ENCODE assay signal across 19 mouse cellular contexts in the genomic region with DNA sequence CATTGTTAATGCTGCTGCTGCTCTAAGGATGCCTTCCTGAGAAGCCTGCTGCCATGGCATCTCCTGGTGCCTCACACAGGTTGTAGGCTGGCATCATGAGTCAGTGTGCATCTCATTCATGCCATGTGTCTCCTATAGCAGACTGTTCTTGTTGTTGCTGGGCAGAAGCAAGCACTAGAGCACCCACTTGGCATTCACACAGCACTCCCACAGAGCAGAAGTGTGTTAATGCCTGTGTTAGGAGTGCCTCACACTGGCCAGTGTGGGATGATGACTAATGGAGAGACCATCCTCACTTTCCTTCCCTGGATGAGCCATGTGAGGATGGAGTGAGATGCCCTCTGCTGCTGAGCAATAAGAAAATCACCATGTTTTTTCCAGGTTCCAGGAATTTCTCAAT.
A peak's percentile ranks its signal among the peaks of the same experiment; 100 is the strongest.
DNase-seq lines count a peak whose midpoint lies in the region; ATAC-seq and TF ChIP-seq lines count a peak whose summit lies in the region.
"Had no signal": no experiment of that assay in that cellular context is flagged by ENCODE, and none has a peak within 500 bp of the region (broad histone marks: within the 10 kb centered on the region; RNA-seq: fewer than 3 reads in every experiment).

No protein-coding gene starts in this region.

- H3K4me2 ChIP-seq in forebrain, postnatal 0 days (ENCODE audit: low read depth): no peak overlapping the region
- no peak overlapping the region for H3K4me2 ChIP-seq in forebrain, embryonic 14.5 days (ENCODE audit: low read length)
- no peak overlapping the region for H3K4me2 ChIP-seq in midbrain, postnatal 0 days (ENCODE audit: low read depth, low read length, poor library complexity, severe bottlenecking)
- H3K4me2 ChIP-seq in midbrain, embryonic 16.5 days (ENCODE audit: low read length): no peak overlapping the region
- H3K4me2 ChIP-seq in liver, embryonic 12.5 days: no peak overlapping the region
- H3K4me2 ChIP-seq: embryonic facial prominence, embryonic 15.5 days; forebrain, embryonic 13.5 days; heart, embryonic 11.5 days; midbrain, embryonic 15.5 days; neural tube, embryonic 12.5 days had no signal

- no peak overlapping the region for H3K4me3 ChIP-seq in forebrain, postnatal 0 days (ENCODE audit: low read depth, low read length)
- no peak overlapping the region for H3K4me3 ChIP-seq in forebrain, embryonic 14.5 days (ENCODE audit: low read depth, low read length)
- H3K4me3 ChIP-seq in midbrain, postnatal 0 days (ENCODE audit: low read depth, low read length): no peak overlapping the region
- no peak overlapping the region for H3K4me3 ChIP-seq in midbrain, embryonic 16.5 days (ENCODE audit: low read depth, low read length)
- H3K4me3 ChIP-seq in liver, embryonic 12.5 days: no peak overlapping the region
- H3K4me3 ChIP-seq: embryonic facial prominence, embryonic 15.5 days; forebrain, embryonic 13.5 days; midbrain, embryonic 15.5 days; neural tube, embryonic 12.5 days had no signal

- H3K9ac ChIP-seq in forebrain, postnatal 0 days: no peak overlapping the region
- H3K9ac ChIP-seq in forebrain, embryonic 14.5 days (ENCODE audit: low read length): no peak overlapping the region
- H3K9ac ChIP-seq in midbrain, postnatal 0 days (replicated peaks; ENCODE audit: low read length, poor library complexity, severe bottlenecking): no peak overlapping the region
- H3K9ac ChIP-seq in midbrain, embryonic 16.5 days (ENCODE audit: low read depth, low read length): no peak overlapping the region
- H3K9ac ChIP-seq in liver, embryonic 12.5 days: no peak overlapping the region
- H3K9ac ChIP-seq: embryonic facial prominence, embryonic 15.5 days; forebrain, embryonic 13.5 days; midbrain, embryonic 15.5 days; neural tube, embryonic 12.5 days had no signal

- peaks cover 5% of the 10 kb centered on the region; the same call in 1 of the 2 replicates for H3K4me1 ChIP-seq in forebrain, postnatal 0 days (ENCODE audit: insufficient read depth)
- peaks cover 11% of the 10 kb centered on the region; the same call in 1 of the 2 replicates for H3K4me1 ChIP-seq in forebrain, embryonic 14.5 days (ENCODE audit: control insufficient read depth, insufficient read depth, low read length)
- H3K4me1 ChIP-seq in midbrain, postnatal 0 days (ENCODE audit: insufficient read depth, low read length): no peaks in the 10 kb centered on the region
- peaks cover 8% of the 10 kb centered on the region for H3K4me1 ChIP-seq in midbrain, embryonic 16.5 days (ENCODE audit: control insufficient read depth, insufficient read depth, low read length)
- H3K4me1 ChIP-seq in liver, embryonic 12.5 days: peaks cover 17% of the 10 kb centered on the region
- H3K4me1 ChIP-seq: neural tube, embryonic 12.5 days had no signal

- H3K9me3 ChIP-seq in forebrain, postnatal 0 days (ENCODE audit: low read length): no peaks in the 10 kb centered on the region
- H3K9me3 ChIP-seq in forebrain, embryonic 14.5 days (replicated peaks; ENCODE audit: control insufficient read depth, low read length): no peaks in the 10 kb centered on the region
- no peaks in the 10 kb centered on the region for H3K9me3 ChIP-seq in midbrain, postnatal 0 days (ENCODE audit: low read length)
- no peaks in the 10 kb centered on the region for H3K9me3 ChIP-seq in midbrain, embryonic 16.5 days (replicated peaks; ENCODE audit: control insufficient read depth, low read length, poor library complexity, severe bottlenecking)
- H3K9me3 ChIP-seq in liver, embryonic 12.5 days (replicated peaks): no peaks in the 10 kb centered on the region
- H3K9me3 ChIP-seq: embryonic facial prominence, embryonic 15.5 days; forebrain, embryonic 13.5 days; midbrain, embryonic 15.5 days; neural tube, embryonic 12.5 days had no signal

- TF ChIP-seq CTCF in forebrain, postnatal 0 days (IDR thresholded peaks at IDR 0.05; ENCODE audit: low read depth): peak; percentile 52
- peak; percentile 37 for TF ChIP-seq CTCF in midbrain, postnatal 0 days (IDR thresholded peaks at IDR 0.05)

- ATAC-seq in forebrain, postnatal 0 days: peak; percentile 32; the same call in 1 of the 2 replicates
- ATAC-seq in forebrain, embryonic 14.5 days: no peak
- no peak for ATAC-seq in midbrain, postnatal 0 days (ENCODE audit: low FRiP score)
- ATAC-seq in midbrain, embryonic 16.5 days: no peak
- no peak for ATAC-seq in liver, embryonic 12.5 days
- ATAC-seq: forebrain, embryonic 13.5 days; hindbrain, embryonic 16.5 days; midbrain, embryonic 15.5 days had no signal

- H3K27me3 ChIP-seq in forebrain, postnatal 0 days (ENCODE audit: insufficient read depth, low read length): no peaks in the 10 kb centered on the region
- no peaks in the 10 kb centered on the region for H3K27me3 ChIP-seq in forebrain, embryonic 14.5 days (replicated peaks; ENCODE audit: control insufficient read depth, insufficient read depth, low read length)
- no peaks in the 10 kb centered on the region for H3K27me3 ChIP-seq in midbrain, postnatal 0 days (ENCODE audit: insufficient read depth, low read length)
- no peaks in the 10 kb centered on the region for H3K27me3 ChIP-seq in midbrain, embryonic 16.5 days (ENCODE audit: control insufficient read depth, insufficient read depth, low read depth, low read length)
- no peaks in the 10 kb centered on the region for H3K27me3 ChIP-seq in liver, embryonic 12.5 days (replicated peaks)
- H3K27me3 ChIP-seq: embryonic facial prominence, embryonic 15.5 days; forebrain, embryonic 13.5 days; midbrain, embryonic 15.5 days; neural tube, embryonic 12.5 days had no signal

- no peaks in the 10 kb centered on the region for H3K36me3 ChIP-seq in forebrain, postnatal 0 days (ENCODE audit: insufficient read depth)
- no peaks in the 10 kb centered on the region for H3K36me3 ChIP-seq in forebrain, embryonic 14.5 days (ENCODE audit: control insufficient read depth, insufficient read depth, low read length)
- no peaks in the 10 kb centered on the region for H3K36me3 ChIP-seq in midbrain, postnatal 0 days (ENCODE audit: insufficient read depth, low read length)
- no peaks in the 10 kb centered on the region for H3K36me3 ChIP-seq in midbrain, embryonic 16.5 days (ENCODE audit: control insufficient read depth, insufficient read depth, low read length)
- no peaks in the 10 kb centered on the region for H3K36me3 ChIP-seq in liver, embryonic 12.5 days
- H3K36me3 ChIP-seq: embryonic facial prominence, embryonic 15.5 days; midbrain, embryonic 15.5 days; neural tube, embryonic 12.5 days had no signal

- DNase-seq in forebrain, postnatal 0 days: no peak
- no peak for DNase-seq in forebrain, embryonic 14.5 days (ENCODE audit: low spot score)
- no peak for DNase-seq in midbrain, postnatal 0 days (ENCODE audit: low spot score)
- peak; percentile 86 for DNase-seq in layer of hippocampus, adult 9-11 months
- peak; percentile 57 to 67 for DNase-seq in right cerebral cortex, postnatal 36 days (ENCODE audit: low spot score in 2 of 2)
- no peak for DNase-seq in thymus, postnatal 25 days
- DNase-seq: cerebellum, adult 2 months; gastrocnemius, postnatal 14 days; kidney, adult 8-10 months; lung, adult 18-20 months had no signal

- no peak overlapping the region for H3K27ac ChIP-seq in forebrain, postnatal 0 days (ENCODE audit: low read depth, low read length)
- no peak overlapping the region for H3K27ac ChIP-seq in forebrain, embryonic 14.5 days (ENCODE audit: low read depth, low read length)
- H3K27ac ChIP-seq in midbrain, postnatal 0 days (ENCODE audit: low read depth, low read length): no peak overlapping the region
- H3K27ac ChIP-seq in midbrain, embryonic 16.5 days (ENCODE audit: low read length): no peak overlapping the region
- H3K27ac ChIP-seq in liver, embryonic 12.5 days: no peak overlapping the region
- H3K27ac ChIP-seq: embryonic facial prominence, embryonic 15.5 days; forebrain, embryonic 13.5 days; macrophage; midbrain, embryonic 15.5 days; neural tube, embryonic 12.5 days had no signal

Comparison
In these comparisons a context has a peak if more than half of its experiments do, and no peak if none do; other contexts are left out.
1. DNase-seq: peak in layer of hippocampus, adult 9-11 months (single experiment) and right cerebral cortex, postnatal 36 days (2 of 2); none in forebrain, postnatal 0 days (single experiment), forebrain, embryonic 14.5 days (single experiment), midbrain, postnatal 0 days (single experiment) and thymus, postnatal 25 days (single experiment).